Mouse (Mus musculus): ENCODE measurements at regions not wholly inside any gene's neighbourhood (a gene's known extent, or its start where the extent isn't known, plus 50 kb on each side); places are given as distances from the start of the nearest gene placed in this dataset.

GRCm38 (mm10) chr16:92903892-92904473 lies 78.0 kb upstream of the Runx1 start:
- peak; percentile 16 to 43 for DNase-seq

GRCm38 (mm10) chr16:92903486-92903885 lies 77.5 kb upstream of the Runx1 start:
- DNase-seq, result no peak

GRCm38 (mm10) chr16:92899704-92900103 lies 73.8 kb upstream of the Runx1 start:
- no peak for DNase-seq

GRCm38 (mm10) chr16:92891741-92892140 lies 65.8 kb upstream of the Runx1 start:
- DNase-seq, result no peak

- no peak for DNase-seq
These were observed 64.8 kb upstream of the Runx1 start for GRCm38 (mm10) chr16:92890713-92891112.

- DNase-seq, result no peak
These were observed 63.6 kb upstream of the Runx1 start for GRCm38 (mm10) chr16:92889537-92889936.

- DNase-seq, result no peak
These were observed 60.3 kb upstream of the Runx1 start for GRCm38 (mm10) chr16:92886226-92886625.

GRCm38 (mm10) chr16:92883821-92884272 lies 57.9 kb upstream of the Runx1 start:
- peak; percentile 9 to 26 for DNase-seq

GRCm38 (mm10) chr16:92880356-92881043 lies 54.6 kb upstream of the Runx1 start:
- no peak for DNase-seq

- DNase-seq, result no peak
These were observed 52.1 kb upstream of the Runx1 start for GRCm38 (mm10) chr16:92878081-92878480.
